Mouse (Mus musculus): ENCODE data around the gene Ercc4.
"Not testable (repeated sequence)": the region's sequence is repeated elsewhere in the genome, so short reads cannot be mapped to it uniquely, and the experiment has no call there.

Gene Ercc4

GRCm38 (mm10) chr16:13109156-13109989, at the start of gene Ercc4:
TSS of gene Ercc4 (plus strand) at chr16:13109684.
- peak; percentile 92 to 93 for DNase-seq (ENCODE audit: low spot score in 2 of 2)

GRCm38 (mm10) chr16:13061113-13061512, 48.4 kb upstream of the Ercc4 start:
- no peak for DNase-seq (ENCODE audit: low spot score in 2 of 2)

- no peak for DNase-seq (ENCODE audit: low spot score in 2 of 2)
These were observed 35.3 kb upstream of the Ercc4 start for GRCm38 (mm10) chr16:13074176-13074575.

- no peak for DNase-seq (ENCODE audit: low spot score in 2 of 2)
These were observed 29.3 kb upstream of the Ercc4 start for GRCm38 (mm10) chr16:13080161-13080560.

- no peak for DNase-seq (ENCODE audit: low spot score in 2 of 2)
These were observed 26.2 kb upstream of the Ercc4 start for GRCm38 (mm10) chr16:13083155-13083798.

GRCm38 (mm10) chr16:13108356-13108755, 1.1 kb upstream of the Ercc4 start:
- DNase-seq (ENCODE audit: low spot score in 2 of 2), result no peak

GRCm38 (mm10) chr16:13109990-13110595, 609 bp downstream of the Ercc4 start:
- DNase-seq (ENCODE audit: low spot score in 2 of 2), result no peak

- no peak for DNase-seq (ENCODE audit: low spot score in 2 of 2)
These were observed 5.3 kb downstream of the Ercc4 start for GRCm38 (mm10) chr16:13114821-13115220.

GRCm38 (mm10) chr16:13115466-13115865, 6.0 kb downstream of the Ercc4 start:
- not testable (repeated sequence) for DNase-seq (ENCODE audit: low spot score in 2 of 2)

GRCm38 (mm10) chr16:13117299-13117966, 7.9 kb downstream of the Ercc4 start:
- no peak for DNase-seq (ENCODE audit: low spot score in 2 of 2)

GRCm38 (mm10) chr16:13117967-13118430, 8.5 kb downstream of the Ercc4 start:
- no peak for DNase-seq (ENCODE audit: low spot score in 2 of 2)

- DNase-seq (ENCODE audit: low spot score in 2 of 2), result no peak
These were observed 9.3 kb downstream of the Ercc4 start for GRCm38 (mm10) chr16:13118754-13119294.

GRCm38 (mm10) chr16:13119641-13120350, 10.3 kb downstream of the Ercc4 start:
- DNase-seq (ENCODE audit: low spot score in 2 of 2), result no peak

- no peak for DNase-seq (ENCODE audit: low spot score in 2 of 2)
These were observed 15.9 kb downstream of the Ercc4 start for GRCm38 (mm10) chr16:13125357-13125756.

GRCm38 (mm10) chr16:13127566-13127965, 18.1 kb downstream of the Ercc4 start:
- DNase-seq (ENCODE audit: low spot score in 2 of 2), result no peak

- DNase-seq (ENCODE audit: low spot score in 2 of 2), result no peak
These were observed 20.9 kb downstream of the Ercc4 start for GRCm38 (mm10) chr16:13130412-13130811.

GRCm38 (mm10) chr16:13141220-13141619, 31.7 kb downstream of the Ercc4 start:
- DNase-seq (ENCODE audit: low spot score in 2 of 2), result no peak

GRCm38 (mm10) chr16:13143932-13144331, 34.4 kb downstream of the Ercc4 start:
- no peak for DNase-seq (ENCODE audit: low spot score in 2 of 2)

- no peak for DNase-seq (ENCODE audit: low spot score in 2 of 2)
These were observed 35.4 kb downstream of the Ercc4 start for GRCm38 (mm10) chr16:13144682-13145410.

GRCm38 (mm10) chr16:13146231-13146630, 36.7 kb downstream of the Ercc4 start:
- DNase-seq (ENCODE audit: low spot score in 2 of 2), result no peak

All from right cerebral cortex, postnatal 36 days (tissue).